Mouse (Mus musculus) midbrain, embryonic 12.5 days (tissue): Measurements from ENCODE around the gene Olfr282. TPM values are rescaled to one million over a fixed set of nuclear protein-coding genes. Genes with fewer than 3 reads are reported as not detected.
"Not testable (repeated sequence)": the region's sequence is repeated elsewhere in the genome, so short reads cannot be mapped to it uniquely, and the experiment has no call there.

Source experiments
- ATAC-seq: fragments of 200-750 bp; cut with Nextera tagmentation; 2 replicates; pipeline ENCODE4 v1.8.0; 2017; ENCODE audit warnings: low read depth, moderate TSS enrichment, moderate library complexity; ENCODE audit not compliant: low FRiP score
- H3K27ac ChIP-seq: fragments of 300-500 bp; sonication (generic); replicated peaks from 2 replicates; pipeline ENCODE4 v1.5.1; 2016; ENCODE audit warnings: mild to moderate bottlenecking
- H3K27me3 ChIP-seq: fragments of 300-500 bp; sonication (generic); 2 replicates; pipeline ENCODE4 v1.6.1; 2016; ENCODE audit warnings: mild to moderate bottlenecking
- H3K36me3 ChIP-seq: fragments of 300-500 bp; sonication (generic); 2 replicates; pipeline ENCODE4 v1.6.1; 2016
- H3K4me1 ChIP-seq: fragments of 300-500 bp; sonication (generic); 2 replicates; pipeline ENCODE4 v1.6.1; 2016
- H3K4me2 ChIP-seq: fragments of 300-500 bp; sonication (generic); replicated peaks from 2 replicates; pipeline ENCODE4 v1.6.1; 2016; ENCODE audit warnings: mild to moderate bottlenecking, moderate library complexity
- H3K4me3 ChIP-seq: fragments of 300-500 bp; sonication (generic); 2 replicates; pipeline ENCODE4 v1.5.1; 2016; ENCODE audit warnings: mild to moderate bottlenecking
- H3K9ac ChIP-seq: fragments of 300-500 bp; sonication (generic); replicated peaks from 2 replicates; pipeline ENCODE4 v1.6.1; 2016; ENCODE audit warnings: mild to moderate bottlenecking, moderate library complexity
- H3K9me3 ChIP-seq: fragments of 300-500 bp; sonication (generic); 2 replicates; pipeline ENCODE4 v1.6.1; 2016; ENCODE audit warnings: mild to moderate bottlenecking
- WGBS: fragments of 180-500 bp; shearing (Covaris S2); methylation state at CpG from one replicate; pipeline ENCODE4 v1.1.7; 2016; 5-methylcytosine and 5-hydroxymethylcytosine counted together
- polyA plus RNA-seq: library from polyadenylated mRNA; unstranded; fragments of >200 nt; fragmentation: Nextera tagmentation; extraction: Ambion mirVana; gene quantifications from 2 replicates; pipeline ENCODE4 v1.2.1, GENCODE M21; 2016

Olfr282 gene
- polyA plus RNA-seq, 1 experiment from 2014 or later, result not detected

DNA sequence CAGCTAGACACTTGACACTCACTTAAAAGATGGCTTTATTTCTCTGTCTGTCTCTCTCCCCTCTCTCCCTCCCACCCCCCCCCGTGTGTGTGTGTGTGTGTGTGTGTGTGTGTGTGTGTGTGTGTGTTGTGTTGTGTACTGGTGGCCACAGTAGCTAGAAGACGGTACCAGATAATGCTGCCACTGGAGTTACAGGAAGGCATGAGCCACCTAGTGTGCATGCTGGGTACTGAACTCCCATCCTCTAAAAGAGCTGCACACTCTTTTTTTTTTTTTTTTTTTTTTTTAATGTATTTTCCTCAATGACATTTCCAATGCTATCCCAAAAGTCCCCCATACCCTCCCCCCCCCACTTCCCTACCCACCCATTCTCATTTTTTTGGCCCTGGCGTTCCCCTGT lies 13.7 kb upstream of the Olfr282 start:
- H3K9me3 ChIP-seq, ATAC-seq, H3K36me3 ChIP-seq, H3K4me2 ChIP-seq, H3K9ac ChIP-seq, H3K27ac ChIP-seq, H3K4me3 ChIP-seq, H3K4me1 ChIP-seq, H3K27me3 ChIP-seq: not testable (repeated sequence)
- WGBS, result 45% methylated on average over 3 of the region's 3 CpGs

DNA sequence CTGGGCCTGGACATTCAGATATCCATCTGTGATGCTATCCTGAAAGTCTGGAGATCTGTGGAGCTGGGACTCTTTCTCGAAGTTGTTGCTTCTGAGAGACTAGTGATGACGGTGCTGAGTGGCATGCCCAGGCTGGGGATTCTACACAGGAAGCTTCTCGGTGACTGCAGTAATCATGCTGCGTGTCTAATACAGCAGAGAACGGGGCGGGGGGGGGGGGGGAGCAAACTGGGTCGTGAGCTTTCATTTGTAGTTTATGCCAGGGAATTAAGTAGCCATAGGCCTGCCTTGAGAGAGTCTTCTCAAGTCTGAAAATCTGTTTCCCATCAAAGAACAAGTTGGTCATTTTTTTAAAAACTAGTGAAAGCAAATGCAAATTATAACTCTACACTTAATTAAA lies 12.9 kb upstream of the Olfr282 start:
- Histone ChIP-seq H3K27me3 (no peaks in the 10 kb centered on the region), H3K4me2 (no peak overlapping the region), H3K4me1 (no peaks in the 10 kb centered on the region), H3K4me3 (no peak overlapping the region), H3K36me3 (no peaks in the 10 kb centered on the region), H3K9me3 (no peaks in the 10 kb centered on the region), H3K9ac (no peak overlapping the region), H3K27ac (no peak overlapping the region)
- ATAC-seq, result no peak
- WGBS, result 79% methylated on average over 7 of the region's 7 CpGs

DNA sequence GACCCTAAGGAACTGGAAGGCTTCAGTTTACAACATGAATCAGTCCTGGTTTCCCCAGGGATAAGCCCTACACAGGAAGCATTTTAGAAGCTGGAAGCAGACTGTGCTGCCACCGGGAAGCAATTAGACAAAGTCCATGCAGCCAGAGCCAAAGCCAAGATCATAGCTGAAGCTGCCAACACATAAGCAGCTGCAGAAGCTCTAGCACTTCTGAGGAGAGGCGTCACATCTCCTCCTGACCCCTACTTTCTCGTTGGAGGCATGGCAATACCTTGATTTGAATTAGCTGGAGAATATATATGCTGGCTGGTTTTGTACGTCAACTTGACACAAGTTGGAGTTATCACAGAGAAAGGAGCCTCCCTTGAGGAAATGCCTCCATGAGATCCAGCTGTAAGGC lies 10.1 kb upstream of the Olfr282 start:
- Histone ChIP-seq H3K4me3 (no peak overlapping the region), H3K36me3 (no peaks in the 10 kb centered on the region), H3K4me2 (no peak overlapping the region), H3K4me1 (peaks cover 9% of the 10 kb centered on the region), H3K27me3 (no peaks in the 10 kb centered on the region), H3K27ac (no peak overlapping the region), H3K9ac (no peak overlapping the region), H3K9me3 (no peaks in the 10 kb centered on the region)
- WGBS, result 80% methylated on average over 4 of the region's 4 CpGs
- no peak for ATAC-seq

DNA sequence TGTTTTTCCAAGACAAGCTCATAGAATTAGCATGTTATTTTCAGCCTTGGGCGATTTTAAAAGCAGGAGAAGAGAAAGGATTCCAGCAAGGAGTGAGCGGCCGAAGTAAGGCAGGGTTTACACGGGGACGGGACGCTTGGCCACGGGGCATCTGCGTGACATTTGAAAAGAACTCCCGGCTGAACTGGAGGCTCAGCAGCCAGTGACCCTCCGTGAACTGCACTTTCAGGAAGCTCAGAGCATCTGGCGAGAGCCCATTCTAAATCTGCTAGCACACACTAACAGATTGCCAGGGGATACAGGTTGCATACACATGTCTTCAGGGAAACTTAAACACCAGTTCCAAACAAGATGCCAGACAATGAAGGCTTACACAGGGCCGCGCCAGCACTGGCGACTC lies 6.7 kb upstream of the Olfr282 start:
- Histone ChIP-seq H3K27ac (no peak overlapping the region), H3K4me2 (peak overlapping the region; percentile 14; the same call in 1 of the 2 replicates), H3K9me3 (no peaks in the 10 kb centered on the region), H3K27me3 (no peaks in the 10 kb centered on the region), H3K4me1 (peaks cover 9% of the 10 kb centered on the region), H3K36me3 (no peaks in the 10 kb centered on the region), H3K4me3 (no peak overlapping the region), H3K9ac (no peak overlapping the region)
- ATAC-seq, result no peak
- WGBS, result 52% methylated on average over 14 of the region's 14 CpGs

DNA sequence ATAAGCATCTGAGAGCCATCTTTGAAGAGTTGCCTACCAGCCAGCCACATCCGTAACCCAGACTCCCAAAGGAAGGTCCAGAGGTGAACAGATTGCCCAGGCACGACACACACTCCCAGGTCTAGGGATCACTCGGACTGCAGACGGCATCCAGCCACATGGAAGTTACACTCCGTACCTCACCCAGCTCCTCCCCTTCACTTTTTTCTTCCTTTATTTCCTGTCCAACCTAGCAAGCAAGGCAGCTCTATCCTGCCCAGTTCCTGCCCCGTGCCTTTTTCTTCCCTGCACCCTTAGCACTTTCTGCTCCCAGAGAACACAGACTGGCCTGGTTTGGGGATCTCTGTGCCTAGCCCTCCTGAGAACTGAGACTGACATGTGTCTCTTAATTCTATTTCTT lies 6.3 kb upstream of the Olfr282 start:
- Histone ChIP-seq H3K4me2 (no peak overlapping the region), H3K27me3 (no peaks in the 10 kb centered on the region), H3K9ac (no peak overlapping the region), H3K36me3 (no peaks in the 10 kb centered on the region), H3K27ac (no peak overlapping the region), H3K4me1 (peaks cover 9% of the 10 kb centered on the region), H3K9me3 (no peaks in the 10 kb centered on the region), H3K4me3 (no peak overlapping the region)
- ATAC-seq, result no peak
- 63% methylated on average over 6 of the region's 6 CpGs for WGBS

DNA sequence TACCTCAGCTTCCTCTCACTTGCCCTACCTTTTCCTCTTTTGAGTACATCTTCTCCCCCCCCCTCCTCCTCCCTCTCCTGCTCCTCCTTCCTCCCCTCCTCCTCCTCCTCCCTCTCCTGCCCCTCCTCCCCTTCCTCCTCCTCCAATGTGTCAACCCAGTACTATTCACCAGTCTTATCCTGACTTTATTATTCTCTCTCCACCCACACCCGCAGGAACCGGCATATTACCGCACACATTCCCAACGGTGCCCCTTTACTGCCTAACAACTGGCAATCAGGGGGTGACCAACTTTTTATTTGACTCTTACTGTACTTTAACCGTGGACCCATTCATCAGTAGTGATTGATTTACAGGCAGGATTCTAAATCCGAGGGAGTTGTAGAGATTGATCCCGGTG lies 5.8 kb upstream of the Olfr282 start:
- Histone ChIP-seq H3K9me3 (no peaks in the 10 kb centered on the region), H3K36me3 (no peaks in the 10 kb centered on the region), H3K9ac (no peak overlapping the region), H3K4me2 (no peak overlapping the region), H3K27ac (no peak overlapping the region), H3K4me1 (peaks cover 9% of the 10 kb centered on the region), H3K4me3 (no peak overlapping the region), H3K27me3 (no peaks in the 10 kb centered on the region)
- no peak for ATAC-seq
- 92% methylated on average over 7 of the region's 7 CpGs for WGBS

DNA sequence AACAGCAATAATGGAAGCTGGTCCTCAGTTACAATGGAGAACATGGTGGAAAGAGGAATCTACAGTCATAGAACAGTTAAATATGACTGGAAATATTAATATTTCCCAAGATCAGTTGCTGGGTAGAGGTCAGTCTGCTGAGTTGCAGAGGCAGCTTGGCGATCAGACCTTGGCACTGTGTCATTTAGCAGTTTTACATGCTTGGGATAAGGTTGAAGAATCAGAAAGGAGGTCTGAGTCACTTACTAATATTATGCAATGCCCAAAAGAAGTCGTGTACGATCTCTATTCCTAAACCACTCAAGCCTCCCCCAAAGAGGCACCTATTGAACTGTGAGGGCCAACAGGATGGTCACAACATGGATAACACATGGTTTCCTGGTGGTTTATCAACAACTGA lies 13.5 kb downstream of the Olfr282 start:
- no peaks in the 10 kb centered on the region for H3K36me3 ChIP-seq
- H3K4me3 ChIP-seq, result no peak overlapping the region
- H3K27ac ChIP-seq, result no peak overlapping the region
- H3K27me3 ChIP-seq, result no peaks in the 10 kb centered on the region
- no peak overlapping the region for H3K4me2 ChIP-seq
- no peak for ATAC-seq
- H3K9me3 ChIP-seq, result no peaks in the 10 kb centered on the region
- 75% methylated on average over 3 of the region's 3 CpGs for WGBS
- no peaks in the 10 kb centered on the region for H3K4me1 ChIP-seq
- no peak overlapping the region for H3K9ac ChIP-seq

DNA sequence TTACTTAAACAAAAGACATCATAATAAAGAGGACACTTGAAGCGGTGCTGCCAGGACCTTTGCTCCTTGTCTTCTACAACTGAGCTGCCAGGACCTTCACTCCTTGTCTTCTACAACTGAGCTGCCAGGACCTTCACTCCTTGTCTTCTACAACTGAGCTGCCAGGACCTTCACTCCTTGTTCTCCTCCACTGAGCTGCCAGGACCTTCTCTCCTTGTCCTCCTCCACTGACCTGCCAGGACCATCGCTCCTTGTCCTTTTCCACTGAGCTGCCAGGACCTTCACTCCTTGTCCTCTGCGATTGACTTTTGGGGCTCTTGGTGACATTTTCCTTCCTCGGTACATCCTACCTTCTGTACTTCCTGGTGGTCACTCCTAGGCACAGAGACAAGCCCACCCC lies 17.5 kb downstream of the Olfr282 start:
- Histone ChIP-seq H3K36me3 (no peaks in the 10 kb centered on the region), H3K4me3 (no peak overlapping the region), H3K27ac (no peak overlapping the region), H3K9me3 (no peaks in the 10 kb centered on the region), H3K27me3 (no peaks in the 10 kb centered on the region), H3K4me1 (no peaks in the 10 kb centered on the region), H3K4me2 (no peak overlapping the region), H3K9ac (no peak overlapping the region)
- 59% methylated on average over 4 of the region's 4 CpGs for WGBS
- ATAC-seq, result no peak

DNA sequence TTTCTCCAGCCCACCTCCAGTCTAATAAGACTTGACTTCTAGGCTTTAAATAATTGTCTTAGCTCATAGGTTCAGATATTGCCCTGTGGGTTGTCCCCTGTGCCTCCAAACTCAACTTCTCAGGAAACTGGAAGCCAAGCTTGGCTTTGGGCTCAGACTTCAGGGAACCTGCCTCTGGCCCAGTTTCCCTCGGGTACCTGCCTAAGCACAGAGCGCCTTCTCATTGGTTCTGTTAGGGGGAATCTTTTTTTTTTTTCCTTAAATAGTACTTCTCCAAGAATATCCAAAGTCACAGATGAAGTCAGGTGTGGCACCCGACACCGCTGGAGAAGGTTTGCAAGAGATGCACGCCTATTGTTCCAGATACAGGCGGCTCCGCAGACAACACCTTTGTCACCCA lies 21.3 kb downstream of the Olfr282 start, which contains the start of gene Olfr281:
Gene Olfr281, plus strand, starts transcription at position 301 of the 400 bp plus-strand sequence.
- H3K9ac ChIP-seq, result no peak within 1 kb of the TSS
- H3K27me3 ChIP-seq, result no peaks in the 10 kb centered on the region
- no peaks in the 10 kb centered on the region for H3K4me1 ChIP-seq
- WGBS, result 89% methylated on average over 7 of the region's 7 CpGs
- no peak within 1 kb of the TSS for H3K4me3 ChIP-seq
- no peak within 1 kb of the TSS for H3K27ac ChIP-seq
- H3K9me3 ChIP-seq, result no peaks in the 10 kb centered on the region
- no peak for ATAC-seq
- no peaks in the 10 kb centered on the region for H3K36me3 ChIP-seq
- no peak within 1 kb of the TSS for H3K4me2 ChIP-seq

DNA sequence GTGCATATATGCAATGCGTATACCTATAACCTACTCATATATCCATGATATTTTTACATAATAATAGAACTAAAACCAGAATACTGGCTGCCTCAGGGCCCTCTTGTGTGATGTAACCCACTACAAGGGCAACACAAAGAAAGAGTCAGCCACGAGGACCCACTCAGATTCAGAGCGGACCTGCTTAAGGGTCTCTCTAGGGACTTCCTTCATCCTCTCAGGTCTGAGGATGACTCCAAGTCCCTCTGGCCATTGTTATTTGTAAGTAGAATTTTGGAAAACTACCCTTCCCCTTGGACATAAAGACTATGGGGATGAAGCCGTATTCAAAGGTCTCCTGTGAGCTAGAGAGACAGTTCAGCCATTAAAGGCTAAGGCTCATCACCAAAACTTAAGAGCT lies 38.6 kb downstream of the Olfr282 start, which contains the start of gene OR5BS1P:
Gene OR5BS1P, plus strand, starts transcription at position 301 of the 400 bp plus-strand sequence.
- H3K9me3 ChIP-seq, result 0 out of 2 replicates have a peak, but pooled peaks cover 4% of the 10 kb centered on the region
- ATAC-seq, result no peak
- no peaks in the 10 kb centered on the region for H3K36me3 ChIP-seq
- no peak within 1 kb of the TSS for H3K9ac ChIP-seq
- H3K4me3 ChIP-seq, result no peak within 1 kb of the TSS
- H3K4me2 ChIP-seq, result no peak within 1 kb of the TSS
- no peak within 1 kb of the TSS for H3K27ac ChIP-seq
- H3K27me3 ChIP-seq, result no peaks in the 10 kb centered on the region
- 94% methylated on average over 4 of the region's 4 CpGs for WGBS
- no peaks in the 10 kb centered on the region for H3K4me1 ChIP-seq

DNA sequence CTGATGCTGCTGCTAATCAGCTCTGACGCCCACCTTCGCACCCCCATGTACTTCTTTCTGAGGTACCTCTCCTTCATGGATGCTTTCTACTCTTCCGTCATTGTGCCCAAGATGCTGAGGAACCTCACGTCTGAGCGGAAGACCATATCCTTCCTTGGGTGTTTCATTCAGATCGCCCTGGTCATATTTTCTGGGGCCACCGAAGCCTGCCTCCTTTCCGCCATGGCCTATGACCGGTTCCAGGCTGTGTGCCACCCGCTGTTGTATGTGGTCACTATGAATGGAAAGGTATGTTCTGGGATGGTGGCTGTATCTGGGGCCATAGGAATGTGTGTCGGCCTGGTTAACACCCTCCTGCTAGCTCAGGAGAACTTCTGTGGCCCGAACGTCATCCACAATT lies 40.5 kb downstream of the Olfr282 start:
- H3K9me3 ChIP-seq, result 0 out of 2 replicates have a peak, but pooled peaks cover 4% of the 10 kb centered on the region
- no peaks in the 10 kb centered on the region for H3K4me1 ChIP-seq
- H3K4me2 ChIP-seq, result no peak overlapping the region
- no peak overlapping the region for H3K4me3 ChIP-seq
- H3K9ac ChIP-seq, result no peak overlapping the region
- no peak overlapping the region for H3K27ac ChIP-seq
- H3K36me3 ChIP-seq, result no peaks in the 10 kb centered on the region
- H3K27me3 ChIP-seq, result no peaks in the 10 kb centered on the region
- WGBS, result 92% methylated on average over 13 of the region's 13 CpGs
- no peak for ATAC-seq

DNA sequence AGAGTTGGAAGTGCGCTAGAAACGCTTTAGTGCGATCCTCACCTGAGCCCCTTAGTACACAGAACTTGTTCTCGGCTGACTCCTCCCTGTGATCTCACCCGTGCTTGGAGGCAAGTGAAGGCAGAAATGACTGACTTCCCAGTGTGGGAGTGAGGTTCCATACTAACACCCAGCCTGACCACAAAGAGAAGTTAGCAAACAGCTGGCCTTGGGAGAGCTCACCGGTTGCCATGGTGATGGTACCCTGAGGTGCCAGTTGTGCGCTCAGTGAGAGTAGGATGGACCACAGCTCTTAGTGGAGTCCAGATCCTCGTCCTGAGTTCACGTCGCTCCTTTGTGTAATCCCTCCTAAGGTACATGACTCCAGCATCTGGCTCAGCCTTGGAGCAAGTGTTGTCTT lies 43.9 kb downstream of the Olfr282 start:
- ATAC-seq, result no peak
- Histone ChIP-seq H3K27ac (no peak overlapping the region), H3K4me3 (no peak overlapping the region), H3K9ac (no peak overlapping the region), H3K4me1 (no peaks in the 10 kb centered on the region), H3K36me3 (no peaks in the 10 kb centered on the region), H3K27me3 (no peaks in the 10 kb centered on the region), H3K4me2 (no peak overlapping the region), H3K9me3 (no peaks in the 10 kb centered on the region)
- 77% methylated on average over 10 of the region's 10 CpGs for WGBS

DNA sequence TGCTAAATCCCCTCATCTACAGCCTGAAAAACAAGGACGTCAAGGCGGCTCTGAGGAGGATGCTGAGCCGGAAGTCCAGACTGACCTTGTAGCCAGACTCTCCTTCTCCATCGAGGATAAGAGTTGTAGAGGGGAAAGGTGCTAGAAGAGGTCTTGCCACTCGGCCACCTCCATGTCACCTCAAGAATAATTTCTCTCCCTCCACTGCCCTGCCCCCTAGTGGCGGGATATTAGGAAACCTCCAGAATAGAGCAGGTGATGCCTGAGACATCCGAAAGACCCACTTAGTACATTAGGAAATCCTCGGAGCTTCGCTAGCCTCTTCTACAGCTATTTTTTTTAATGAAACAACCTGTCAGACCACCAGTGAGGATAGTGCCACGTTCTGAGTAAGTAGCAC lies 44.4 kb downstream of the Olfr282 start:
- no peak overlapping the region for H3K9ac ChIP-seq
- no peaks in the 10 kb centered on the region for H3K27me3 ChIP-seq
- no peak overlapping the region for H3K4me3 ChIP-seq
- no peak for ATAC-seq
- H3K4me2 ChIP-seq, result no peak overlapping the region
- H3K27ac ChIP-seq, result no peak overlapping the region
- no peaks in the 10 kb centered on the region for H3K4me1 ChIP-seq
- no peaks in the 10 kb centered on the region for H3K9me3 ChIP-seq
- WGBS, result 57% methylated on average over 10 of the region's 10 CpGs
- no peaks in the 10 kb centered on the region for H3K36me3 ChIP-seq
